Mouse (Mus musculus) myocyte (in vitro differentiated cells): ENCODE data around the gene BC107364.

Experiments
- POLR2A ChIP-seq: IDR thresholded peaks from one replicate; pipeline ENCODE4 v1.6.1; 2011; ENCODE audit warnings: low read depth, mild to moderate bottlenecking, control low read depth, moderate library complexity; ENCODE audit not compliant: insufficient read length
- POLR2AphosphoS2 ChIP-seq: IDR thresholded peaks from one replicate; pipeline ENCODE4 v1.6.1; 2011; ENCODE audit warnings: low read depth, control low read depth; ENCODE audit not compliant: insufficient read length
- REST ChIP-seq: IDR thresholded peaks from one replicate; pipeline ENCODE4 v1.6.1; 2011; ENCODE audit warnings: mild to moderate bottlenecking, control low read depth, moderate library complexity; ENCODE audit not compliant: insufficient read depth, insufficient read length
- TCF12 ChIP-seq: IDR thresholded peaks from one replicate; pipeline ENCODE4 v1.6.1; 2011; ENCODE audit warnings: mild to moderate bottlenecking, control low read depth; ENCODE audit not compliant: poor library complexity, insufficient read depth, severe bottlenecking
- USF1 ChIP-seq: IDR thresholded peaks from one replicate; pipeline ENCODE4 v1.6.1; 2011; ENCODE audit warnings: low read depth, mild to moderate bottlenecking, control low read depth, moderate library complexity

DNA sequence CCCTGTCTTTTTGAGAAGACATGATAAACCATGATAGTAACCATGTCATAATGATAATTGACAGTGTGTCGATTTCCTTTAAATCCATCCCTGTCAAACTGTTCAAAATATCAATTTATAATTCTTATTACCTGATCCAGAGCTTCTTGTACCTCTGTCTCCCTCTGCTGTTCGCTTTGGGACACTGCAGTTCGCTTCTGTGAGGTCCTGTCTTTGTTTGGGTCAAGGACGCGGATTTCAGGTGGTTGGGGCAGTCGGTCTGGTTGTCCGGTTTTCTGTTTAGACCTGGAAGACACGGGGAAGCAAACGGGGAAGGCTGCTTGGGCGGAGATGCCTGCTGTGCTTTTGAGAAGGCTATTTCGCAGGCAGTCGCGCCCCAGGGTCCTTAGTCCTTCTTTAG, 11.5 kb downstream of the BC107364 start:
- no peak for TF ChIP-seq POLR2AphosphoS2
- no peak for TF ChIP-seq REST
- TF ChIP-seq TCF12: no peak
- TF ChIP-seq POLR2A: no peak
- no peak for TF ChIP-seq USF1
